Mouse (Mus musculus) liver, embryonic 12.5 days (tissue): ENCODE data around the gene Unc93a2. TPM values are rescaled to one million over a fixed set of nuclear protein-coding genes. Genes with fewer than 3 reads are reported as not detected.
"Not testable (repeated sequence)": the region's sequence is repeated elsewhere in the genome, so short reads cannot be mapped to it uniquely, and the experiment has no call there.

ENCODE experiments used
- ATAC-seq: fragments of 200-750 bp; cut with Nextera tagmentation; 2 replicates; pipeline ENCODE4 v1.8.0; 2017; ENCODE audit warnings: moderate number of reproducible peaks, mild to moderate bottlenecking, moderate library complexity
- H3K27ac ChIP-seq: fragments of 300-500 bp; sonication (generic); 2 replicates; pipeline ENCODE4 v1.5.1; 2016; ENCODE audit warnings: mild to moderate bottlenecking
- H3K27me3 ChIP-seq: fragments of 300-500 bp; sonication (generic); replicated peaks from 2 replicates; pipeline ENCODE4 v1.6.1; 2016; ENCODE audit warnings: mild to moderate bottlenecking, moderate library complexity
- H3K36me3 ChIP-seq: fragments of 300-500 bp; sonication (generic); 2 replicates; pipeline ENCODE4 v1.6.1; 2016; ENCODE audit warnings: mild to moderate bottlenecking, moderate library complexity
- H3K4me1 ChIP-seq: fragments of 300-500 bp; sonication (generic); 2 replicates; pipeline ENCODE4 v1.6.1; 2016
- H3K4me2 ChIP-seq: fragments of 300-500 bp; sonication (generic); 2 replicates; pipeline ENCODE4 v1.6.1; 2016; ENCODE audit warnings: mild to moderate bottlenecking, moderate library complexity
- H3K4me3 ChIP-seq: fragments of 300-500 bp; sonication (generic); 2 replicates; pipeline ENCODE4 v1.5.1; 2016; ENCODE audit warnings: mild to moderate bottlenecking, moderate library complexity
- H3K9ac ChIP-seq: fragments of 300-500 bp; sonication (generic); 2 replicates; pipeline ENCODE4 v1.6.1; 2016; ENCODE audit warnings: mild to moderate bottlenecking, moderate library complexity
- H3K9me3 ChIP-seq: fragments of 300-500 bp; sonication (generic); replicated peaks from 2 replicates; pipeline ENCODE4 v1.6.1; 2016; ENCODE audit warnings: mild to moderate bottlenecking, moderate library complexity
- WGBS: fragments of 180-500 bp; shearing (Covaris S2); methylation state at CpG from one replicate; pipeline ENCODE4 v1.1.7; 2016; ENCODE audit not compliant: insufficient replicate concordance; 5-methylcytosine and 5-hydroxymethylcytosine counted together
- polyA plus RNA-seq: library from polyadenylated mRNA; unstranded; fragments of >200 nt; fragmentation: Nextera tagmentation; extraction: Ambion mirVana; gene quantifications from 2 replicates; pipeline ENCODE4 v1.2.1, GENCODE M21; 2016

Gene Unc93a2
- polyA plus RNA-seq, 1 experiment from 2014 or later = not detected

GRCm38 (mm10) chr17:7366265-7366664, 19.0 kb downstream of the Unc93a2 start:
- not testable (repeated sequence) for H3K9ac ChIP-seq, H3K9me3 ChIP-seq

GRCm38 (mm10) chr17:7365615-7366014, 19.6 kb downstream of the Unc93a2 start:
- not testable (repeated sequence) for H3K4me3 ChIP-seq, H3K9ac ChIP-seq, H3K9me3 ChIP-seq, H3K36me3 ChIP-seq, H3K27ac ChIP-seq, H3K4me2 ChIP-seq, H3K4me1 ChIP-seq, ATAC-seq, H3K27me3 ChIP-seq
- 50% methylated on average over 1 of the region's 3 CpGs for WGBS

More at GRCm38 (mm10) chr17:7366265-7366664, 19.0 kb downstream of the Unc93a2 start:
- not testable (repeated sequence) for H3K27ac ChIP-seq, H3K36me3 ChIP-seq, H3K4me3 ChIP-seq, H3K27me3 ChIP-seq, ATAC-seq, H3K4me1 ChIP-seq, H3K4me2 ChIP-seq
- 17% methylated on average over 1 of the region's 1 CpGs for WGBS

GRCm38 (mm10) chr17:7360749-7361465, 24.4 kb downstream of the Unc93a2 start:
- not testable (repeated sequence) for H3K4me2 ChIP-seq, ATAC-seq, H3K4me1 ChIP-seq, H3K4me3 ChIP-seq, H3K27me3 ChIP-seq, H3K27ac ChIP-seq, H3K36me3 ChIP-seq, H3K9ac ChIP-seq, H3K9me3 ChIP-seq
- WGBS = 74% methylated on average over 9 of the region's 9 CpGs

- H3K36me3 ChIP-seq, H3K9me3 ChIP-seq, H3K4me1 ChIP-seq, H3K4me2 ChIP-seq, ATAC-seq, H3K27ac ChIP-seq, H3K27me3 ChIP-seq, H3K9ac ChIP-seq, H3K4me3 ChIP-seq: not testable (repeated sequence)
- 87% methylated on average over 4 of the region's 4 CpGs for WGBS
These were observed 25.5 kb downstream of the Unc93a2 start for GRCm38 (mm10) chr17:7359806-7360205.

- H3K27me3 ChIP-seq, H3K9me3 ChIP-seq, H3K36me3 ChIP-seq, ATAC-seq, H3K4me2 ChIP-seq, H3K27ac ChIP-seq, H3K4me3 ChIP-seq, H3K4me1 ChIP-seq, H3K9ac ChIP-seq: not testable (repeated sequence)
- 47% methylated on average over 1 of the region's 1 CpGs for WGBS
These were observed 32.7 kb downstream of the Unc93a2 start, which contains the start of gene Ttll2 for GRCm38 (mm10) chr17:7352596-7352995. Gene Ttll2 (minus strand): TSS chr17:7352696.

- not testable (repeated sequence) for H3K4me1 ChIP-seq, H3K27ac ChIP-seq, H3K4me2 ChIP-seq, H3K9me3 ChIP-seq, H3K9ac ChIP-seq, ATAC-seq, H3K36me3 ChIP-seq, H3K27me3 ChIP-seq, H3K4me3 ChIP-seq
- WGBS = 57% methylated on average over 2 of the region's 3 CpGs
These were observed 36.5 kb downstream of the Unc93a2 start for GRCm38 (mm10) chr17:7348765-7349164.

GRCm38 (mm10) chr17:7337381-7337780, 47.9 kb downstream of the Unc93a2 start:
- not testable (repeated sequence) for H3K9me3 ChIP-seq, ATAC-seq, H3K4me3 ChIP-seq, H3K4me1 ChIP-seq, H3K9ac ChIP-seq, H3K4me2 ChIP-seq, H3K27ac ChIP-seq, H3K36me3 ChIP-seq, H3K27me3 ChIP-seq
- WGBS = 64% methylated on average over 8 of the region's 9 CpGs

- not testable (repeated sequence) for H3K4me1 ChIP-seq, H3K36me3 ChIP-seq, H3K4me3 ChIP-seq, H3K27me3 ChIP-seq, H3K4me2 ChIP-seq, H3K9ac ChIP-seq, H3K27ac ChIP-seq, H3K9me3 ChIP-seq, ATAC-seq
- 49% methylated on average over 4 of the region's 5 CpGs for WGBS
These were observed 52.5 kb downstream of the Unc93a2 start for GRCm38 (mm10) chr17:7332745-7333144.

GRCm38 (mm10) chr17:7326415-7326814, 58.8 kb downstream of the Unc93a2 start:
- WGBS = 19% methylated on average over 5 of the region's 8 CpGs
- peak; percentile 44; the same call in 1 of the 2 replicates for ATAC-seq

GRCm38 (mm10) chr17:7324346-7324745, 60.9 kb downstream of the Unc93a2 start, which contains the start of gene Tcp10a:
Gene Tcp10a (plus strand): TSS chr17:7324646.
- H3K27me3 ChIP-seq, H3K9me3 ChIP-seq, H3K4me1 ChIP-seq, H3K4me2 ChIP-seq, H3K4me3 ChIP-seq, ATAC-seq, H3K27ac ChIP-seq, H3K9ac ChIP-seq, H3K36me3 ChIP-seq: not testable (repeated sequence)
- 75% methylated on average over 5 of the region's 5 CpGs for WGBS

More at GRCm38 (mm10) chr17:7326415-7326814, 58.8 kb downstream of the Unc93a2 start:
- not testable (repeated sequence) for H3K9ac ChIP-seq, H3K4me1 ChIP-seq, H3K27me3 ChIP-seq, H3K9me3 ChIP-seq, H3K4me2 ChIP-seq, H3K27ac ChIP-seq, H3K36me3 ChIP-seq, H3K4me3 ChIP-seq

- H3K4me2 ChIP-seq, H3K27ac ChIP-seq, H3K4me1 ChIP-seq, H3K4me3 ChIP-seq, ATAC-seq, H3K9ac ChIP-seq, H3K36me3 ChIP-seq, H3K9me3 ChIP-seq, H3K27me3 ChIP-seq: not testable (repeated sequence)
- WGBS = 73% methylated on average over 6 of the region's 6 CpGs
These were observed 65.5 kb downstream of the Unc93a2 start for GRCm38 (mm10) chr17:7319789-7320188.

- not testable (repeated sequence) for H3K9me3 ChIP-seq, H3K4me3 ChIP-seq, ATAC-seq, H3K9ac ChIP-seq, H3K4me1 ChIP-seq, H3K27ac ChIP-seq, H3K27me3 ChIP-seq, H3K4me2 ChIP-seq, H3K36me3 ChIP-seq
- WGBS = 45% methylated on average over 7 of the region's 8 CpGs
These were observed 69.4 kb downstream of the Unc93a2 start for GRCm38 (mm10) chr17:7315693-7316382.
